Mouse (Mus musculus): ENCODE data around the gene Mamdc2. TPM values are rescaled to one million over a fixed set of nuclear protein-coding genes. Genes with fewer than 3 reads are reported as not detected.

The Mamdc2 gene
- polyA plus RNA-seq, 1 experiment from 2014 or later, result 12.8 TPM

GRCm38 (mm10) chr19:23373728-23374127 lies 74.5 kb downstream of the Mamdc2 start:
- H3K27ac ChIP-seq (ENCODE audit: low read length), result no peak overlapping the region
- H3K36me3 ChIP-seq (ENCODE audit: insufficient read depth, low read length), result no peaks in the 10 kb centered on the region
- H3K4me3 ChIP-seq (ENCODE audit: low read depth, low read length), result no peak overlapping the region
- no peak overlapping the region for H3K9ac ChIP-seq (replicated peaks; ENCODE audit: low read depth)
- H3K9me3 ChIP-seq (ENCODE audit: low read length), result no peaks in the 10 kb centered on the region
- 54% methylated on average over 9 of the region's 9 CpGs for WGBS
- ATAC-seq (no peak), DNase-seq (ENCODE audit: low spot score) (no peak)
- no peak overlapping the region for H3K4me2 ChIP-seq (replicated peaks; ENCODE audit: low read depth, low read length)
- no peaks in the 10 kb centered on the region for H3K27me3 ChIP-seq (replicated peaks; ENCODE audit: insufficient read depth, low read length)
- TF ChIP-seq CTCF (IDR thresholded peaks at IDR 0.05), result no peak
- no peak for TF ChIP-seq EP300 (IDR thresholded peaks at IDR 0.05)
- no peaks in the 10 kb centered on the region for H3K4me1 ChIP-seq (ENCODE audit: insufficient read depth, low read depth, low read length)

- Histone ChIP-seq H3K27ac (ENCODE audit: low read length) (no peak overlapping the region), H3K27me3 (replicated peaks; ENCODE audit: insufficient read depth, low read length) (no peaks in the 10 kb centered on the region), H3K4me1 (ENCODE audit: insufficient read depth, low read depth, low read length) (no peaks in the 10 kb centered on the region), H3K4me3 (ENCODE audit: low read depth, low read length) (no peak overlapping the region), H3K36me3 (ENCODE audit: insufficient read depth, low read length) (no peaks in the 10 kb centered on the region), H3K4me2 (replicated peaks; ENCODE audit: low read depth, low read length) (no peak overlapping the region), H3K9me3 (ENCODE audit: low read length) (no peaks in the 10 kb centered on the region), H3K9ac (replicated peaks; ENCODE audit: low read depth) (no peak overlapping the region)
- ATAC-seq (peak; percentile 38), DNase-seq (ENCODE audit: low spot score) (peak; percentile 79)
- WGBS, result 39% methylated on average over 8 of the region's 8 CpGs
- no peak for TF ChIP-seq EP300 (IDR thresholded peaks at IDR 0.05)
- peak; percentile 91 for TF ChIP-seq CTCF (IDR thresholded peaks at IDR 0.05)
Measured at GRCm38 (mm10) chr19:23373287-23373686, 75.0 kb downstream of the Mamdc2 start.

- DNase-seq (ENCODE audit: low spot score) (no peak), ATAC-seq (no peak)
- TF ChIP-seq EP300 (IDR thresholded peaks at IDR 0.05) (no peak), CTCF (IDR thresholded peaks at IDR 0.05) (no peak)
- no peaks in the 10 kb centered on the region for H3K4me1 ChIP-seq (ENCODE audit: insufficient read depth, low read depth, low read length)
- H3K9ac ChIP-seq (replicated peaks; ENCODE audit: low read depth), result no peak overlapping the region
- no peak overlapping the region for H3K4me3 ChIP-seq (ENCODE audit: low read depth, low read length)
- no peaks in the 10 kb centered on the region for H3K36me3 ChIP-seq (ENCODE audit: insufficient read depth, low read length)
- H3K27me3 ChIP-seq (replicated peaks; ENCODE audit: insufficient read depth, low read length), result no peaks in the 10 kb centered on the region
- no peak overlapping the region for H3K4me2 ChIP-seq (replicated peaks; ENCODE audit: low read depth, low read length)
- H3K9me3 ChIP-seq (ENCODE audit: low read length), result no peaks in the 10 kb centered on the region
- H3K27ac ChIP-seq (ENCODE audit: low read length), result no peak overlapping the region
- WGBS, result 77% methylated on average over 4 of the region's 4 CpGs
Measured at GRCm38 (mm10) chr19:23369275-23369674, 79.0 kb downstream of the Mamdc2 start.

- no peaks in the 10 kb centered on the region for H3K27me3 ChIP-seq (replicated peaks; ENCODE audit: insufficient read depth, low read length)
- H3K9ac ChIP-seq (replicated peaks; ENCODE audit: low read depth), result no peak overlapping the region
- H3K36me3 ChIP-seq (ENCODE audit: insufficient read depth, low read length), result no peaks in the 10 kb centered on the region
- H3K4me1 ChIP-seq (ENCODE audit: insufficient read depth, low read depth, low read length), result peaks cover 7% of the 10 kb centered on the region; the same call in 1 of the 2 replicates
- no peak overlapping the region for H3K4me2 ChIP-seq (replicated peaks; ENCODE audit: low read depth, low read length)
- 79% methylated on average over 3 of the region's 3 CpGs for WGBS
- H3K4me3 ChIP-seq (ENCODE audit: low read depth, low read length), result no peak overlapping the region
- DNase-seq (ENCODE audit: low spot score) (no peak), ATAC-seq (no peak)
- no peak overlapping the region for H3K27ac ChIP-seq (ENCODE audit: low read length)
- no peaks in the 10 kb centered on the region for H3K9me3 ChIP-seq (ENCODE audit: low read length)
- no peak for TF ChIP-seq EP300 (IDR thresholded peaks at IDR 0.05)
- no peak for TF ChIP-seq CTCF (IDR thresholded peaks at IDR 0.05)
Measured at GRCm38 (mm10) chr19:23362006-23362405, 86.2 kb downstream of the Mamdc2 start.

- 61% methylated on average over 4 of the region's 4 CpGs for WGBS
- Histone ChIP-seq H3K27me3 (replicated peaks; ENCODE audit: insufficient read depth, low read length) (no peaks in the 10 kb centered on the region), H3K4me2 (replicated peaks; ENCODE audit: low read depth, low read length) (no peak overlapping the region), H3K9ac (replicated peaks; ENCODE audit: low read depth) (no peak overlapping the region), H3K27ac (ENCODE audit: low read length) (no peak overlapping the region), H3K9me3 (ENCODE audit: low read length) (no peaks in the 10 kb centered on the region), H3K4me1 (ENCODE audit: insufficient read depth, low read depth, low read length) (peaks cover 7% of the 10 kb centered on the region; the same call in 1 of the 2 replicates), H3K4me3 (ENCODE audit: low read depth, low read length) (no peak overlapping the region), H3K36me3 (ENCODE audit: insufficient read depth, low read length) (no peaks in the 10 kb centered on the region)
- ATAC-seq, result no peak
- no peak for DNase-seq (ENCODE audit: low spot score)
- TF ChIP-seq EP300 (IDR thresholded peaks at IDR 0.05) (no peak), CTCF (IDR thresholded peaks at IDR 0.05) (no peak)
Measured at GRCm38 (mm10) chr19:23361124-23361523, 87.1 kb downstream of the Mamdc2 start.

GRCm38 (mm10) chr19:23360536-23360935 lies 87.7 kb downstream of the Mamdc2 start:
- H3K4me3 ChIP-seq (ENCODE audit: low read depth, low read length), result no peak overlapping the region

GRCm38 (mm10) chr19:23357253-23357652 lies 91.0 kb downstream of the Mamdc2 start:
- H3K4me3 ChIP-seq (ENCODE audit: low read depth, low read length), result no peak overlapping the region

More at GRCm38 (mm10) chr19:23360536-23360935, 87.7 kb downstream of the Mamdc2 start:
- Histone ChIP-seq H3K36me3 (ENCODE audit: insufficient read depth, low read length) (no peaks in the 10 kb centered on the region), H3K9ac (replicated peaks; ENCODE audit: low read depth) (no peak overlapping the region), H3K4me1 (ENCODE audit: insufficient read depth, low read depth, low read length) (peaks cover 7% of the 10 kb centered on the region; the same call in 1 of the 2 replicates), H3K9me3 (ENCODE audit: low read length) (no peaks in the 10 kb centered on the region), H3K4me2 (replicated peaks; ENCODE audit: low read depth, low read length) (no peak overlapping the region), H3K27me3 (replicated peaks; ENCODE audit: insufficient read depth, low read length) (no peaks in the 10 kb centered on the region), H3K27ac (ENCODE audit: low read length) (no peak overlapping the region)
- 45% methylated on average over 4 of the region's 4 CpGs for WGBS
- ATAC-seq, result no peak; the same call in 1 of the 2 replicates
- no peak for TF ChIP-seq EP300 (IDR thresholded peaks at IDR 0.05)
- TF ChIP-seq CTCF (IDR thresholded peaks at IDR 0.05), result no peak
- peak; percentile 12 for DNase-seq (ENCODE audit: low spot score)

More at GRCm38 (mm10) chr19:23357253-23357652, 91.0 kb downstream of the Mamdc2 start:
- TF ChIP-seq EP300 (IDR thresholded peaks at IDR 0.05) (no peak), CTCF (IDR thresholded peaks at IDR 0.05) (no peak)
- H3K27ac ChIP-seq (ENCODE audit: low read length), result no peak overlapping the region
- ATAC-seq (no peak), DNase-seq (ENCODE audit: low spot score) (no peak)
- H3K9me3 ChIP-seq (ENCODE audit: low read length), result no peaks in the 10 kb centered on the region
- 88% methylated on average over 5 of the region's 5 CpGs for WGBS
- H3K4me1 ChIP-seq (ENCODE audit: insufficient read depth, low read depth, low read length), result peaks cover 7% of the 10 kb centered on the region; the same call in 1 of the 2 replicates
- H3K9ac ChIP-seq (replicated peaks; ENCODE audit: low read depth), result no peak overlapping the region
- no peaks in the 10 kb centered on the region for H3K27me3 ChIP-seq (replicated peaks; ENCODE audit: insufficient read depth, low read length)
- no peak overlapping the region for H3K4me2 ChIP-seq (replicated peaks; ENCODE audit: low read depth, low read length)
- no peaks in the 10 kb centered on the region for H3K36me3 ChIP-seq (ENCODE audit: insufficient read depth, low read length)
